Mouse (Mus musculus) adrenal gland, adult 18-20 months (tissue): ENCODE measurements at regions not wholly inside any gene's neighbourhood (a gene's known extent, or its start where the extent isn't known, plus 50 kb on each side); places are given as distances from the start of the nearest gene placed in this dataset.
"Not testable (repeated sequence)": the region's sequence is repeated elsewhere in the genome, so short reads cannot be mapped to it uniquely, and the experiment has no call there.

Source experiments
- DNase-seq, 2 experiments: peaks; one replicate each; pipeline ENCODE4 v3.0.0; 2021 to 2022; ENCODE audit warnings: low spot score in 2 of 2

DNA sequence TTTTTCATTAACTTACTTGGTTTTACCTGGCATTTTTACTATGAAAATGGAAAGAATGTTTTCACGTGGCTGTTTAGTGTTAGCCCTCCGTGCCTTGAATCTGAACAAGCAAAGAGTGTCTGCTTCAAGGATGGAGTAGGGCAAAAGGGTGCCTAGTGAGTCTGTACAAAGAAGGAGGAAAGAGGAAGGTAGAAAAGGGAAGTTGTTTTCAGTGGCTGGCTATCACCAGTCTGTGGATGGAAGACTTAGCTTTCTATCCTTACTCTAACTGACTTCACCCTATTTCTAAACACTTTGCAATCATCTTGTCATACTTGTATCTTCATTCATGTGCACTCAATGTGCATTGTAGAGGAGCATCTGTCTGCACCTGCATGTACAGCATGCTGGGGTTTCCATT is 993.2 kb downstream of the Car8 start:
- DNase-seq = no peak

DNA sequence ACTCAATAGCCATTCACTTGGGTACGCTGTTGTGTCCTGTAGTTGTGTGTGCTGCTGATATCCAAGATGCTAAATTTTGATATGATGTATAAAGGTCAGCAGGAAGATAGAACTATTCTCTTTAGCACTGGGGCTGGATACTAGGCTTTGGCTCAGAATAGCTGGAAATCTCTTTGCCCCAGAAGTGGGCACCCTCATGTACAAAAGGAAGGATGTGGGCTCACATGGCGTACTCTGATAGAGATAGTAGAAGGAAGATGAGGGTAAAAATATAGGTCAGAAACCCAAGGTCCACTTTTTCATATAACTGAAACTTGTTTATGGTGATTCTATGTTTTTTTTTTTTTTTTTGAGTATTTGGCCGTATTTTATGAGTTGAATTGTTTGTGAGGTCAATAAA is 1001.0 kb downstream of the Car8 start:
- DNase-seq = no peak

DNA sequence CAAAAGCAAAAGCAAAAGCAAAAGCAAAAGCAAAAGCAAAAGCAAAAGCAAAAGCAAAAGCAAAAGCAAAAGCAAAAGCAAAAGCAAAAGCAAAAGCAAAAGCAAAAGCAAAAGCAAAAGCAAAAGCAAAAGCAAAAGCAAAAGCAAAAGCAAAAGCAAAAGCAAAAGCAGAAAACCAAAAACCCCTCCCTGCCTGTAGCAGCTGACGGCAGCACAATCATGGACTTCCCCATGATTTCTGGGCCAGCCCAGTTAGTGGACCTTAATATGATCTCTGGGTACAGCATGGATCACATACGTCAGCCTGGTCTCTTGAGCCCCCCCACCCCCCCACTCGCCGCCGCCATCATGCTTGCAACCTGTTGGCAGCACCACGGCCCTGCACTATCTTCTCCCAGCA is 1004.3 kb downstream of the Car8 start:
- not testable (repeated sequence) for DNase-seq

- DNase-seq = no peak
Measured at GRCm38 (mm10) chr4:7228980-7229379, 1009.9 kb downstream of the Car8 start.

GRCm38 (mm10) chr4:7222922-7223321 is 1015.9 kb downstream of the Car8 start:
- DNase-seq = no peak

DNA sequence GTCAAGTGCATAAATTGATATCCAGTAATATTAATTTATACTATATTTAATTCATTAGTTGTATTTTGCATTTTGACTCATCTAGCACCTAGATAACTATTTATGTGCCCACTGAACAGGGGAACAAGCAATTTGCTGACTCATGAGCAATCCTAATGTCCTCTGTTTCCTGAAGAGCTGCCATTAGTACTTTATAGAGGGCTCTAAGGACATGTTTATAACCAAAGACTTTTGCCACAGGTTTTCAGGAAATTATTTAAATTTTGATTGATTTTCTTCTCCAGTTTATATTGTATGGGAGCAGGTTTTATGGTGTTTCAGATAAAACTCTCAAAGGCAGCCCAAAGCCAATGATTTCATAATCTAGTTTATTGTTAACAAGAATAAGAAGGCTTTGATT is 1018.4 kb downstream of the Car8 start:
- DNase-seq = no peak

DNA sequence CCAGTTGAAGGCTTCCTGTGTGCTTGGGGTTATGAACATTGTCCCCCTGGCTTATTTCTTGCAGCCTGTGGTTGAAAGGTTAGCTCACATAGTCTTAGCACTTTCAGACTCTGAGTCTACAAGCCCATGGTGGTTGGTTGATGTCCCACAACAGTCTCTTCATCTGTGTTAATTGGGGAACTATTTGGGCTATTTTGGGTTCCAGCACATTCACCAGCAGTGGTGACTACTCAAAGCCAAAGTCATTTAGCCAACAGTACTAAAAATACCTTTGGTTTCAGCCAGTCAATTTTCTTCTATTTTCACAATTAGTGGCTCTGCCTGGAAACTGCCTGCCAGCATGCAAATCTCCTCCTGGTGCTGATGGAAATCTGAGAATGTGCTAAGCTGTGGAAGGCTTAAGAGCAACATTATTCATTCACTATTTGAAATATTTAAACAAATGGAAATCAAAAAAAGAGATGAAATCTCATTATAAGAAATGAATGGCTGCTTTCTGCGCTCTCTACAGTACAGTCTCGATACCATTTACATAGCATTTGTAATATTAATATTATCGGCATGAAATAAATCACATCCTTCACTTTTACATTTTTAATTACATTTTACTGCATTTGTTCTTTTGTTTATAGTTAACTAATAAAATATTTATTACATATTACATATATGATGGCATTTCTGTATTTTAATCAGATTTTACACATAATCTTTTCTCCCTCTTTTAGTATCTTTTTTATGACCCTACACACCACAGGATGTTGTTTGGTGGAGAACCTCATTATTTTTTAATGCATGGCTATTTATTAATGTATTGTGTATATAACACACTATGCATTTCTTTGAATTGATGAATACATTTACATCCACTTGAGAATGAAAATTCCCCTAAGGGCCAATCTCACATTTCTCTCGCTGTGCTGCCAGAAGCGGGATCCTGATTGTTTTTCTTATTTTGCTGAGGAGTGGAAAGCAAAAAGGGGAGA is 1023.5 kb downstream of the Car8 start:
- DNase-seq = no peak

GRCm38 (mm10) chr4:7206987-7207386 is 1031.9 kb downstream of the Car8 start:
- no peak for DNase-seq

GRCm38 (mm10) chr4:7201816-7202215 is 1037.0 kb downstream of the Car8 start:
- no peak for DNase-seq

DNA sequence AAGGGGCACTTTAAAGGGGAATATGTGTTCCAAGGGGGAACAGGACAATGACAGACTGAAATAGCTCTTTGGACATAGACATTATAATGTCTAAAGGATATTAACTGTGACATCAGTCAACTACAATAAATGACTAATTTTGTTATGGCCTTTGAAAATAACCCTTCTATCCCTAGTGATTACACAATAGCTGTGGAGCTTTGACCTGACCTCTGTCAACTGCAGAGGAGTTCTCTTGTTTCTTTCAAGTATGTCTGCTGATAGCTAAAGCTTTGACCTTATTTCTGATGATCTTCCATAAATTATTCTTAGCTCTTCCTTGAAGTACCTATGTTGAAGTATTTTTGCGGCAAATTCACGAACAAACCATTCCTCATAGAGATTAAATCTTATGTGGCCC is 1038.9 kb downstream of the Car8 start:
- DNase-seq = no peak

DNA sequence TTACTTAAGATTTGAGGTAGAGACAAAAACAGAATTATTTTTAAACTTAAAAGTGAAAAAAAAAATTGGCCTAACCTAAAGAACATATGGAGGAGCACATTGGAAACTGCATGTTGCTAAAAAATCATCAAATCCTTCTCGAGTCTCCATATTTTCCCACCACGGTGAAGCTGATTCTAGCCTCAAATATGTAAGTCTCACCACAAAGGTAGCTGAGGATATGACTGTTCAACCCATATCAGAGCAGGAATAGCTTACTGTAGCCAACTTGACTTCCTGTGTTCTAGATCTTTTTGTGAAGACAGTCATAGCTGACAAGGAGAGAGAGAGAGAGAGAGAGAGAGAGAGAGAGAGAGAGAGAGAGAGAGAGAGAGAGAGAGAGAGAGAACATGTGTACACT is 1039.8 kb downstream of the Car8 start:
- no peak for DNase-seq

DNA sequence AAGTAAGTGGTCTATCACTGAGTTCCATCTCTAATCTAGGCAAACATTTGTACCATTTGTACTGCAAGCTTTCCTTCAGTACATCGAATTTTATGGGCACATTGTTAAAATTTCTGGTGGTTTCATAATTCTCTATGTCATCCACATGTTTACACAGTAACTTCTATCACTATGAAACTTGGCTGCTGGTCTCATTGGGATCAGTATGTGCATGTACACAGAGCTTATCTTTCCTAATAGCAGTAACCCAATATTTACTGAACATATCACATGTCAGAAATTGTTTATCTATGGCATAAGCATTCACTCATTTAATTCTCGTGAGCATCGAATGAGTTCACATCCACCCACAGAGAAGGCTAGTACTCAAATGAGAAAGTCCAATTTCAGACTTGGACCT is 1042.3 kb downstream of the Car8 start:
- no peak for DNase-seq

DNA sequence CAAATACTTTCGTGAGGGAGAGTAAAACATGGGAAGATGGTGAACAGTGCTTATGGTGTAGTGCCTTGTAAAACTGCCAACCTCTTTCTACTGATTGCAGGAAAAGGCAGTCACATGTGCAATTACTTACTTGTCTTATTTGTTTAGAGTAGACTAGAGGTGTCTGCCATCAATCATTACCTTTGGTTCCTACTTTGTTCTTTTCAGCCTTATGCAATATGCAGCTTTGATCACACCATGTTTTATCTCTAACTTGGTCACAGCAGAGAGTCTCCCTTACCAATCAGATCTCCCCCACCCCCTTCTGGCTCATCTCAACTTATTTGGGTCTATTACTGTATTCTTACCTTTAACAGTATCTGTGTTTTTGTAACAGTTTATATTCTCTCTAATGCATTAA is 1043.2 kb downstream of the Car8 start:
- DNase-seq = no peak

DNA sequence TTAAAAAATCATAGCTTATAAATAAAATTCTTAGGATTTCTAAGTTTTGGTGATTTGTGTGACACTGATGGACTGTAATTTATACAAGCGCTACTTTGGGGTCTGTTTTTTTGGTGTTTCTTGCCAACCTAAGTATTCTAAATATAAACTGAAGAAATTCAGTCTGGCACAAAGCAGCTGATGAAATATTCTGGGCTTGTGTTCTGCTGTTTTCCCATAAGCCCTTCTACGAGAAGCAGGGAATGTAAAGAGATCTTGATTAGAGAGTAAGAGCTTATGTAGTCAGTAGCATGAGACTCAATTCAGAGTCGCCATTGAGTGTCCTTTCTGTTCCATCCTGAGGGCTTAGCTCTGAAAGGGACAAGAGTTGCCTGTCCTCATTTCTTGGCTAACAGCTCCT is 1046.9 kb downstream of the Car8 start:
- DNase-seq = no peak

DNA sequence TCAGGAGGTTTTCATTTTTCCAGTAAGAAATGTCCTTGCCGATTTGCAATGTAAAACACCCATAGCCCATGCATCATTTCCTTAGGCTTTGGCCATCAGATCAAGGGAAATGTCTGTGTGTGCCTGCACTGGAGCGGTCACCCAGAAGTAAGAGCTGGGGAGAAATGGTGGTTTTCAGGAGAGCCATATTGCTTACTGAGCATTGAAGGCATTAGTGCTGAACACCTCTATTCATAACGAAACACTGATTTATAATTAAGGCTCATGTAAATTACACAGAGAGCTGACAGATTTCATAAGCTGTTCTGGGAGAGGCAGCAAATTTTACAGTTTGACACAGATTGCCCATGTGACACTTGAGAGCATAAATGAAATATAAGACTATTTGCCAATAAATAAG is 1047.6 kb downstream of the Car8 start:
- no peak for DNase-seq

DNA sequence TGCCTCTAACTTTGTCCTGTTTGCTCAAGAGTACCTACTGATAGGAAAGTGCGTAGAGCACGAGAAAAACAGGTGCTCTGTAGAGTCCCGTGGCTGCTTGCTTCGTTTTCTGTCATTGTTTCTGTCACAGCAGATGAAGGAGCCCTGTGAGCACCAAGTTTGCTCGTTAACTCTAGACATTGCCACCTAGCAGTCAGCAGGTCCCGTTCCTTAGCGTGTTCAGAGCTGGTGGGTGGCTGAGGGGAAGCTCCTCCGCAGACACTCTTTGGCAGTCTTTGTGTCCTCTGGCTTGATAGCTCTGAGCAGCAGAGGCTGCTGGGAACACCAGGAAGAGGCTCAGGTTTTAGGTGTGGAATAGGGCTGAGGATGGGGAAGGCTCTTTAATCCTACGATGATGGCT is 1063.8 kb downstream of the Car8 start:
- no peak for DNase-seq

DNA sequence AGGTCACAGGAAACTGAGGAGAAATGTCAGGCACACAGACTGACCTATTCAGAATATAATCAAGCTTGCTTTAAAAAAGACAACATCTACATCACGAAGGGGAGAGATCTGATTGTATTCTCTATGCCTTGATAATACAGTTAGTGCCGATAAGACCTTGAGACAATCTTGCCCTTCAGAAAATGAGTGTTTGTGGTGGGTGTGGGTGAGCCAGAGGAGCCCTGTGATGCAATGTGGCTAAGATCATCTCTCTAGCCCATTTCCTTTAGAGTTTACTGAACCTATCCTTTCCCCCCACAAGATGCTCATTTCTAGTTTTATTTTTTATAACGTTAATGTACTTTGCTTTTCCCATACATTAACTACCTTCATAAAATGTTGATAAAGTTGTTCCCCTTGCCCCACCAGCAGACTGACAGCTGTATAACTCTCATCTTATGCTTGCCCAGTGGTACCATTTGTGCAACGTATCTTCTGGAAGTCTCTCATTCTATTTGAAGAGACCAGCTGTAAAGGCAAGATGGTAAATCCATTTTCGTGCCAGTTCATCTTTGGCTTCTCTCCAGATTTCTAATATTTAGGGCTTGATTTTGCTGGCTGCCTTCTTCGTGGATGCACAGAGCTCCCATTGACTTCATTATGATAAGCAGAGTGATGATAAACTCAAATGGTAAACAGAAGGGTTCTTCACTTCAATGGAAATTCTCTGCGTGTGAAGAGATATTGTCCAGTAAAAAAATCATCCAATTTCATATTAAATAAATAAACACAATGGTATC is 1066.1 kb downstream of the Car8 start:
- DNase-seq = no peak

DNA sequence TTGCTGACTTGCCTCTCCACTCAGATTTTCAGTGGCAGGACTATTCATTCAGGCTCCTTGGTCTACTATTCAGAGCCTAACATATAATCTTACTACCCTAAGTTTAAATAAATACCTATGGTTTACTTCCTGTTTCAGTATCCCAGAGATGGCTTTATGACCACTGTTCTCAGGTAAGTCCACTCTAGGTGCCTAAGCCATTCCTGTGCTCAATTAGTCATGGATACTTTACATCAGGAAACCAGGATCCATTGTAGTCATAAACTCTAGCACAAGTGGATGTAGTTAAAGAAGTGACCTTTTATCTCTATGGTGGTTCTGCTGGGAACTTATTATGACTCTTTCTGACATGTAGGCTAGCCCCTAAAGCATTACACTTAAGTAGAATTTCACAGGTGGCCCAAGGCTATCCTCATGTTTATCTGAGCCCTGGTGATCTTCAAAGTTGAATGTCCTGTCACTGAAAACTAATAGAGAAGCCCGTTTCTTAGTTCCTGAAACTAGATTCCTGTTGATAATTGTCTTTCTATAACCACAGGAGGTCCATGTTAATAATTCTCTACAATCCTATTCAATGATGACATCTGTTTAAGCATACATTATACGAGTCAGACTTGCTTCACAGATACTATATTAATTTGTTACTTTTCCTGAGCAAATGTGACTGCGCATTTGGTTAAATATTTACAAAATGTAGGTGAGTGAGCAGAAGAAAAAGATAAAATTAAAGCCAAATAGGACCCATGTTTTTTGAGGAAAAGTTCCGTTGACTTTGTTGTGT is 1067.0 kb downstream of the Car8 start:
- no peak for DNase-seq

- DNase-seq = no peak
Measured at GRCm38 (mm10) chr4:7161411-7161810, 1077.4 kb downstream of the Car8 start.

GRCm38 (mm10) chr4:7157883-7158282 is 1081.0 kb downstream of the Car8 start:
- DNase-seq = no peak

DNA sequence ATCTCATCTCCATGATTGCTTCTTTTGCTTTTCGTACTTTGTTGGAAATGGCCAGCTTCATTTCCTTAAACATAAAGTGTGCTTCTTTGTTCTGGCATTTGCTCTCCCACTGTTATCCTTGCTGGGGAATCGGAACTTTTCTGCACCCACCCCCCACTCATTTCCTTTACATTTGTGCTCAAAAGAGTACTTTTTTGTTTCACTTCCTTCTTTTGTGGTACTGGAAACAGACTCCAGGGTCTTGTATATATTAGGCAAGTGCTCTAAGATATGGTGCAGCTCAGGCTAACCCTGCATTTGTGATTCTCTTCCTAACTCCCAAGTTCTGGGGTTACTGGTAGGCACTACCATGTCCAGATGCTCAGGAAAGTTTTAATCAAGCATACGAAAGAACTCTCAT is 1084.6 kb downstream of the Car8 start:
- no peak for DNase-seq

DNA sequence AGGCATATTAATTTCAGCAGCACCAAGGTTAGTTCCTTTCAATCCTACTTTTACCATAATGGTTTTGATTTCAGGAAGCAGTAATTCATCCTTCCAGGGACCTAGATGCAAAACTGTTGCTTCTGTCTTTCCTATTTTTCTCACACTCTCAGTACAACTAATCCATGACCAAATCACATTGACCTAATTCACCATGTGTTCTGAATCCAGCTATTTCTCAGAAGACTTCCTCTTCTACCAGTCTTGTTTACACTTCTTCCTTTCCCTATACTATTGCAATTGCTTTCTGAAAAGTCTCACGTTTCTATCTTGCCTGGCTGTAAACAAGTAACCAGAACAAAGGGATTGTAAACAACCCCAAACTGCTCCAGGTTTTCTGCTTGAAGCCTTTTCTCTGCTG is 1085.0 kb downstream of the Car8 start:
- DNase-seq = no peak
